Mouse (Mus musculus): Measurements from ENCODE around the gene Armcx1.

- TF ChIP-seq MAFK (IDR thresholded peaks at IDR 0.05; ENCODE audit: insufficient read depth, low read depth, low read length) (no peak), ZC3H11A (IDR thresholded peaks at IDR 0.05; ENCODE audit: borderline replicate concordance, low read depth, low read length) (no peak), HCFC1 (IDR thresholded peaks at IDR 0.05; ENCODE audit: borderline replicate concordance, insufficient read depth, low read length) (no peak), ZNF384 (IDR thresholded peaks at IDR 0.05; ENCODE audit: low read depth, low read length) (no peak), CHD2 (IDR thresholded peaks at IDR 0.05; ENCODE audit: low read depth, low read length) (no peak)
Measured at GRCm38 (mm10) chrX:134729778-134730177, 12.0 kb downstream of the Armcx1 start.

Measured in ES-E14 (cell line).